Mouse (Mus musculus): Measurements from ENCODE around the gene Wnk1. TPM values are rescaled to one million over a fixed set of nuclear protein-coding genes. Genes with fewer than 3 reads are reported as not detected.

Gene Wnk1
- total RNA-seq, 2 experiments from 2014 or later: 152 to 184 TPM

- no peak for DNase-seq (ENCODE audit: low spot score in 2 of 2)
- intact Hi-C loops (cut with DNase I): loop anchor here (5.0 kb wide), 1 partner anchor 127 kb away; no protein-coding TSS in a partner anchor
Observed at GRCm38 (mm10) chr6:120045406-120045805, 6.9 kb upstream of the Wnk1 start.

DNA sequence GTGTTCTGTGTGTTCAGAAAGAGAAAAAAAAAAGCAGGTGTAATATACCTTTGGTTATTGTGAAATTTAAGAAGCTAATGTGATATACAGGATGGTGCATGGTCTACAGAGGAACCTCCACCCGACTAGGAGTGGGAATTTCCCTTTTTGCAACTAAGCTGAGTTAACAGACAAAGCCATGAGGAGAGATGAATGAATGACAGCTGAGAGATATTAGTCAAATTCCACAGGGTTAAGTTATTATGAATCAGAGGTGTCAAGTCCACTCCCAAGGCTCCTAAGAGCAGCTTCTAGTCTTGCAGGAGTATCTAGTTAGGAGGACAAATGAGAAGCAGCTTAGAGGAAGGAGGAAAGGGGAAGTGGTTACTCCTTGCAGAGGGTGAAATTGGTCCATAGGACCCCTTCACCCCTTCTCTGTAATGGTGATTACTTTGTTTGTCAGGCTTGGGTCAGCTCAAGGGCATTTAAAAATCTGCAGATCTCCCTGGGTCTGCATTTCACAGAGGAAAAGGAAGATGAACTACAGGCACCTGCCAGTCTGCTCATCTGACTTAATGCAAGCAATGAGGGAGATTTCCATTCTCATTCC is 4.3 kb upstream of the Wnk1 start:
- intact Hi-C loops (cut with DNase I): no loop called here
- no peak for DNase-seq (ENCODE audit: low spot score in 2 of 2)

DNA sequence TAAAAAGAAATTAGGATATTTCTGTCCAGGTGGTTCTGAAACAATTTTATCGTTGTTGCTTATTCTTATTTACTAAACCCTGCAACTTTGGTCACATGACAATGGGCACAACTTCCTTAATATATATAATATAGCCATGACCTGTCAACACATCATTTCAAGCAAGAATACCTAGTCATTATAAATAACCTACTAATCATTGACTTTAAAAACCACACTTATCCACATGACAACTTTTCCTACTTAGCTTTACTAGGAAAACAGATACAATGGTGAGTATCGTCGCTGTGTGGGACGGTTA is 2.0 kb upstream of the Wnk1 start:
- intact Hi-C loops (cut with DNase I): no loop called here

GRCm38 (mm10) chr6:120039668-120040556 is 1.4 kb upstream of the Wnk1 start:
- intact Hi-C loops (cut with DNase I): loop anchor here (2.0 to 10.0 kb wide), 4 partner anchors 38 to 555 kb away; no protein-coding TSS in a partner anchor
- DNase-seq (ENCODE audit: low spot score in 2 of 2): peak; percentile 69 to 78

More for the DNA sequence above, 2.0 kb upstream of the Wnk1 start:
- no peak for DNase-seq (ENCODE audit: low spot score in 2 of 2)

- intact Hi-C loops (cut with DNase I): loop anchor here (2.0 to 10.0 kb wide), 4 partner anchors 37 to 554 kb away; no protein-coding TSS in a partner anchor
- DNase-seq (ENCODE audit: low spot score in 2 of 2): peak in 1 of 2 experiments; percentile 12
Observed at GRCm38 (mm10) chr6:120039256-120039563, 738 bp upstream of the Wnk1 start.

- peak; percentile 44 to 75 for DNase-seq (ENCODE audit: low spot score in 2 of 2)
Observed at GRCm38 (mm10) chr6:120037636-120038365, 671 bp downstream of the Wnk1 start.

GRCm38 (mm10) chr6:120037004-120037635 is 1.4 kb downstream of the Wnk1 start:
- DNase-seq (ENCODE audit: low spot score in 2 of 2): peak; percentile 60 to 67
- intact Hi-C loops (cut with DNase I): loop anchor here (5.0 to 10.0 kb wide), 2 partner anchors 35 to 552 kb away; no protein-coding TSS in a partner anchor

More at GRCm38 (mm10) chr6:120037636-120038365, 671 bp downstream of the Wnk1 start:
- intact Hi-C loops (cut with DNase I): loop anchor here (2.0 to 10.0 kb wide), 4 partner anchors 36 to 553 kb away; no protein-coding TSS in a partner anchor

DNA sequence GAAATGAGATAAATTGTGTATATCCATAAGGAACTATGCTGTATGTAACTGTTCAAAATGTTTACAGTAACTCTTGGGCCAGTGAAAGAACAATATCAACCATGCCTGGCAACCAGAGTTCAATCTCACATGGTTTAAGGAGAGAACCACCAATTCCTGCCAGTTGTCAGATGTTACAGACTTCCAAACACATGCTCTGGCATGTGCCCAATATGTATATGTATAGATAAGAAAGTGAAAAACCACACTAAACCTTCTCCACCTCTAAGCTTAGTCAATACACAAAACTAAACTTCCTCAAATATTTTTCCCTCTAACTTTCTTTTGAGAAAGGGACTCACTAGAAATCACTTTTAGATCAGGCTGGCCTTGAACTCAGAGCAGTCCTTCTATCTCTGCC is 13.9 kb downstream of the Wnk1 start:
- intact Hi-C loops (cut with DNase I): no loop called here
- DNase-seq (ENCODE audit: low spot score in 2 of 2): no peak

GRCm38 (mm10) chr6:120023746-120024145 is 14.7 kb downstream of the Wnk1 start:
- intact Hi-C loops (cut with DNase I): no loop called here
- DNase-seq (ENCODE audit: low spot score in 2 of 2): no peak

- intact Hi-C loops (cut with DNase I): no loop called here
- no peak for DNase-seq (ENCODE audit: low spot score in 2 of 2)
Observed at GRCm38 (mm10) chr6:120022042-120022441, 16.4 kb downstream of the Wnk1 start.

DNA sequence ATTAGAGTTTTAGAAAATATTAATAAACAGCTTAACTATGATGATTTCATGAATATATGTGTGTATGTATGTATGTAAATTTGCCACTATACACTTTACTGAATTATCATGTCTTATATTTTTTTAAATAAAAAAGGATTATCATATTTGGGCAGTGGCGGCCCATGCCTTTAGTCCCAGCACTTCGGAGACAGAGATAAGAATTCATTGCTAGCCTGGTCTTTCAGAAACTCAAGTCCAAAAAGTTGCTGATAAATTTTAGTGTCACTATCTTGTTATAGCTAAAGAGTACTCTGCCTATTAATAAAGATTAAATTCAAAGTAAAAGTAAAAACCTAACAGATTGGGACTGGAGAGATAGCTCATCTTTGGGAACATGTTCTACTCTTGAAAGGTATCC is 18.8 kb downstream of the Wnk1 start:
- no peak for DNase-seq (ENCODE audit: low spot score in 2 of 2)
- intact Hi-C loops (cut with DNase I): no loop called here

DNA sequence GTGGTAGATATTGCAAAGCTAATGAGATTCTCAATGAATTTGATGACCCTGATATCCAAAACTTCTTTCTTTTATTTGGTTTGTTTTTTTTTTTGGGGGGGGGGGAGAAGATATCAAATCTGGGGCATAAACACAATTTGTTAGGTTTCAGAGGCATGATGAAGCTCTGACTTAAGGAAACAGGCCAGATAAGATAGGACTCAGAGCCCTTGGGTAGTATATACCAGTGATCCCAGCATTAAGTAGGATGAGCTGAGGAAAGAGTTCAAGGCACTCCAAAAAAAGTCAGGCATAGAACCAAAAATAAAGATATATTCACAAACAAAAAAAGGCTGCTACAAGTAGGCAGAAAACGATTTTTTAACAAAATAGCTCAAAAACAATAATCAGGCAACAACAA is 25.3 kb downstream of the Wnk1 start:
- DNase-seq (ENCODE audit: low spot score in 2 of 2): no peak
- intact Hi-C loops (cut with DNase I): no loop called here

- intact Hi-C loops (cut with DNase I): no loop called here
- no peak for DNase-seq (ENCODE audit: low spot score in 2 of 2)
Observed at GRCm38 (mm10) chr6:120011440-120011839, 27.0 kb downstream of the Wnk1 start.

- DNase-seq (ENCODE audit: low spot score in 2 of 2): no peak
- intact Hi-C loops (cut with DNase I): no loop called here
Observed at GRCm38 (mm10) chr6:120011001-120011400, 27.5 kb downstream of the Wnk1 start.

GRCm38 (mm10) chr6:120010535-120010934 is 27.9 kb downstream of the Wnk1 start:
- intact Hi-C loops (cut with DNase I): no loop called here
- no peak for DNase-seq (ENCODE audit: low spot score in 2 of 2)

GRCm38 (mm10) chr6:120001718-120002117 is 36.8 kb downstream of the Wnk1 start:
- intact Hi-C loops (cut with DNase I): loop anchor here (1.0 to 5.0 kb wide), 2 partner anchors 36 to 198 kb away; partner anchors contain the start of gene Wnk1
- no peak for DNase-seq (ENCODE audit: low spot score in 2 of 2)

GRCm38 (mm10) chr6:119996480-119996879 is 42.0 kb downstream of the Wnk1 start:
- intact Hi-C loops (cut with DNase I): no loop called here
- no peak for DNase-seq (ENCODE audit: low spot score in 2 of 2)

GRCm38 (mm10) chr6:119924235-119925005 is 114.1 kb downstream of the Wnk1 start:
- DNase-seq (ENCODE audit: low spot score in 2 of 2): peak; percentile 19 to 23
- intact Hi-C loops (cut with DNase I): loop anchor here (5.0 kb wide), 2 partner anchors 132 to 437 kb away; no protein-coding TSS in a partner anchor

DNA sequence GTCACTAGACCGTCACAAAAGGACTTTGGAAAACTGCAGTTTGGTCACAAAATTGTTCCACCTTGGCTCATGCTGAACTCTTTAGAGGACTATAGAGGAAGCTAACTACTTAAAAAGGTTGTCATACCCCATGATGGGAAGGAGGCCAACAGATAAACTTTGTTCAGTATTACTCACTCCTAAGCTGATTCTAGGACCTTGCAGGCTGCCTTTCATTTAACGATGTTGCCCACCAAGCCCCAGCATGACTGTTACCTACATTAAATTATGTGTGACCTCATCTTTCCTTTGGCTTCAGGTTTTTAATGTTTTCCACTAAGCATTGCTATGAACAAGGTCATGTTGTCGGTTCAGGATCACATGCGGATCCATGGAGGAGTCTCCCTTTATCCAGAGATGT is 115.9 kb downstream of the Wnk1 start:
- no peak for DNase-seq (ENCODE audit: low spot score in 2 of 2)
- intact Hi-C loops (cut with DNase I): loop anchor here (5.0 kb wide), 1 partner anchor 130 kb away; no protein-coding TSS in a partner anchor

All from left cerebral cortex, postnatal 36 days (tissue).